Mouse (Mus musculus): ENCODE data around the gene Rnf38.

DNA sequence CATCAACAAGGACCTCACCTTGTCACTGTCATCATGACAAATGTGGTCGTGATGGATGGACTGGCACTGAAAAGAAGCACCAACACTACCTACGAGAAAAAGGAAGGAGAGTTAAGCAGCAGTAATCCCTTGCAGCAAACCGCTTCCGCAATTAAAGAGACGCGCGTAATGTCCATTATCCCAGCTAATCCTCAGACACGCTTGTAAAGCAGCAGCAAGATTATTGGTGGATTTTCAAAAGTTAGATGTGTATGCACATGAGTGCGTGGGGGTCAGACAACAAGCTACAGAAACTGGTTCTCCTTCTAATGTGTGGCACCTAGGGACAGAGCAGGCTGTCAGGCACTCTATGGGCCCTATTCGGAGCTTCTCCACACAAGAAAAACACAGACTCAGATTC is 46.2 kb downstream of the Rnf38 start:
- TF ChIP-seq POLR2A (IDR thresholded peaks at IDR 0.05; ENCODE audit: low read depth, low read length) (no peak), CTCF (IDR thresholded peaks at IDR 0.05; ENCODE audit: borderline replicate concordance, insufficient read depth, low read length) (no peak)
